Mouse (Mus musculus) MEL (cell line): ENCODE data around the gene Crhr2. TPM values are rescaled to one million over a fixed set of nuclear protein-coding genes. Genes with fewer than 3 reads are reported as not detected.

Experiments used
- DNase-seq: peaks from one replicate; pipeline ENCODE4 v3.0.0; 2011; ENCODE audit warnings: low read depth, low spot score
- H3K27ac ChIP-seq: 2 replicates; pipeline ENCODE4 v1.5.1; 2012; ENCODE audit warnings: low read depth, mild to moderate bottlenecking, control low read depth, low read length, moderate library complexity; ENCODE audit not compliant: control insufficient read depth
- H3K27me3 ChIP-seq, 2 experiments: fragments of 150-350 bp in 1 of 2; sonication (generic) in 1 of 2; 2 replicates each; pipeline ENCODE4 v1.6.1; 2012; ENCODE audit warnings: low read length in 2 of 2, mild to moderate bottlenecking in 2 of 2, improper control_type of control experiment in 1 of 2, moderate library complexity in 1 of 2; ENCODE audit not compliant: insufficient read depth in 2 of 2, control insufficient read depth in 1 of 2
- H3K36me3 ChIP-seq, 2 experiments: 2 replicates each; pipeline ENCODE4 v1.6.1; 2012 to 2014; ENCODE audit warnings: low read length in 2 of 2, improper control_type of control experiment in 1 of 2, inconsistent platforms in 1 of 2, mild to moderate bottlenecking in 1 of 2; ENCODE audit not compliant: insufficient read depth in 2 of 2, control insufficient read depth in 1 of 2
- H3K4me1 ChIP-seq, 2 experiments: fragments of 150-350 bp in 1 of 2; sonication (generic) in 1 of 2; 2 replicates each; pipeline ENCODE4 v1.6.1; 2012; ENCODE audit warnings: low read length in 2 of 2, improper control_type of control experiment in 1 of 2, mild to moderate bottlenecking in 1 of 2; ENCODE audit not compliant: insufficient read depth in 2 of 2, control insufficient read depth in 1 of 2
- H3K4me3 ChIP-seq, 2 experiments: fragments of 150-350 bp in 1 of 2; sonication (generic) in 1 of 2; 2 replicates each; pipeline ENCODE4 v1.5.1; 2012; ENCODE audit warnings: low read depth in 2 of 2, low read length in 2 of 2, mild to moderate bottlenecking in 2 of 2, moderate library complexity in 2 of 2, control low read depth in 1 of 2, improper control_type of control experiment in 1 of 2; ENCODE audit not compliant: control insufficient read depth in 1 of 2, insufficient read depth in 1 of 2
- H3K79me2 ChIP-seq: 2 replicates; pipeline ENCODE4 v1.6.1; 2012; ENCODE audit warnings: mild to moderate bottlenecking, low read length, moderate library complexity; ENCODE audit not compliant: control insufficient read depth, poor library complexity, insufficient read depth
- H3K9ac ChIP-seq: 2 replicates; pipeline ENCODE4 v1.6.1; 2012; ENCODE audit warnings: low read depth, mild to moderate bottlenecking, control low read depth, low read length, moderate library complexity; ENCODE audit not compliant: control insufficient read depth, poor library complexity, severe bottlenecking
- H3K9me3 ChIP-seq: fragments of 150-350 bp; sonication (generic); replicated peaks from 2 replicates; pipeline ENCODE4 v1.6.1; 2012; ENCODE audit warnings: mild to moderate bottlenecking, low read length, improper control_type of control experiment, moderate library complexity; ENCODE audit not compliant: insufficient read depth
- CHD1 ChIP-seq: IDR thresholded peaks from 2 replicates; pipeline ENCODE4 v1.6.1; 2012; ENCODE audit warnings: low read depth, mild to moderate bottlenecking, inconsistent platforms, low read length, improper control_type of control experiment
- CHD2 ChIP-seq: IDR thresholded peaks from 2 replicates; pipeline ENCODE4 v1.6.1; 2011; ENCODE audit warnings: low read length, improper control_type of control experiment
- CTCF ChIP-seq, 3 experiments: IDR thresholded peaks in 2 of 3; conservative IDR thresholded peaks in 1 of 3; 2 replicates each; pipeline ENCODE4 v1.5.1; 2011 to 2012; ENCODE audit warnings: low read length in 3 of 3, low read depth in 2 of 3, mild to moderate bottlenecking in 2 of 3, improper control_type of control experiment in 1 of 3, inconsistent platforms in 1 of 3, mixed read lengths in 1 of 3, moderate library complexity in 1 of 3; ENCODE audit not compliant: control insufficient read depth in 1 of 3, insufficient read depth in 1 of 3, poor library complexity in 1 of 3, severe bottlenecking in 1 of 3
- E2F4 ChIP-seq: IDR thresholded peaks from 2 replicates; pipeline ENCODE4 v1.6.1; 2011; ENCODE audit warnings: low read depth, low read length, improper control_type of control experiment, borderline replicate concordance
- EP300 ChIP-seq, 2 experiments: IDR thresholded peaks; 2 replicates each; pipeline ENCODE4 v1.6.1; 2011; ENCODE audit warnings: improper control_type of control experiment in 2 of 2, low read length in 2 of 2, low read depth in 1 of 2, mild to moderate bottlenecking in 1 of 2
- ETS1 ChIP-seq: IDR thresholded peaks from 2 replicates; pipeline ENCODE4 v1.6.1; 2012; ENCODE audit warnings: low read depth, mild to moderate bottlenecking, inconsistent platforms, low read length, improper control_type of control experiment, moderate library complexity
- GABPA ChIP-seq: IDR thresholded peaks from 2 replicates; pipeline ENCODE4 v1.6.1; 2012; ENCODE audit warnings: low read depth, mild to moderate bottlenecking, inconsistent platforms, low read length, improper control_type of control experiment, moderate library complexity
- HCFC1 ChIP-seq: IDR thresholded peaks from 2 replicates; pipeline ENCODE4 v1.6.1; 2012; ENCODE audit warnings: low read depth, mild to moderate bottlenecking, inconsistent platforms, low read length, improper control_type of control experiment, moderate library complexity
- JUND ChIP-seq: IDR thresholded peaks from 2 replicates; pipeline ENCODE4 v1.6.1; 2011; ENCODE audit warnings: low read depth, mild to moderate bottlenecking, improper control_type of control experiment, low read length
- KAT2A ChIP-seq: conservative IDR thresholded peaks from 2 replicates; pipeline ENCODE4 v1.6.1; 2012; ENCODE audit warnings: low read depth, low read length, improper control_type of control experiment, inconsistent platforms
- MAFK ChIP-seq: IDR thresholded peaks from 2 replicates; pipeline ENCODE4 v1.6.1; 2011; ENCODE audit warnings: low read depth, mild to moderate bottlenecking, low read length, improper control_type of control experiment, borderline replicate concordance
- MEF2A ChIP-seq: IDR thresholded peaks from 2 replicates; pipeline ENCODE4 v1.6.1; 2014; ENCODE audit warnings: low read depth, mild to moderate bottlenecking, inconsistent platforms, low read length, improper control_type of control experiment; ENCODE audit not compliant: poor library complexity, insufficient replicate concordance, severe bottlenecking; ENCODE audit errors: extremely low read depth
- MXI1 ChIP-seq: IDR thresholded peaks from 2 replicates; pipeline ENCODE4 v1.6.1; 2011; ENCODE audit warnings: mild to moderate bottlenecking, low read depth, low read length, improper control_type of control experiment
- MYC ChIP-seq: IDR thresholded peaks from 2 replicates; pipeline ENCODE4 v1.6.1; 2011; ENCODE audit warnings: low read depth, mild to moderate bottlenecking, low read length, improper control_type of control experiment, moderate library complexity
- NRF1 ChIP-seq: IDR thresholded peaks from 2 replicates; pipeline ENCODE4 v1.6.1; 2014; ENCODE audit warnings: low read depth, mild to moderate bottlenecking, inconsistent platforms, low read length, improper control_type of control experiment, moderate library complexity; ENCODE audit not compliant: poor library complexity, insufficient read depth, severe bottlenecking
- POLR2A ChIP-seq, 2 experiments: IDR thresholded peaks; 2 replicates each; pipeline ENCODE4 v1.6.1; 2011 to 2012; ENCODE audit warnings: low read length in 2 of 2, mild to moderate bottlenecking in 2 of 2, control low read depth in 1 of 2, improper control_type of control experiment in 1 of 2, low read depth in 1 of 2, moderate library complexity in 1 of 2; ENCODE audit not compliant: control insufficient read depth in 1 of 2, insufficient read depth in 1 of 2, poor library complexity in 1 of 2
- POLR2AphosphoS2 ChIP-seq: IDR thresholded peaks from 2 replicates; pipeline ENCODE4 v1.6.1; 2011; ENCODE audit warnings: low read length, improper control_type of control experiment
- POLR2AphosphoS5 ChIP-seq: IDR thresholded peaks from 2 replicates; pipeline ENCODE4 v1.6.1; 2012; ENCODE audit warnings: low read depth, borderline replicate concordance, mild to moderate bottlenecking, inconsistent platforms, low read length, moderate library complexity, mixed read lengths
- RAD21 ChIP-seq: IDR thresholded peaks from 2 replicates; pipeline ENCODE4 v1.6.1; 2011; ENCODE audit warnings: mild to moderate bottlenecking, low read depth, low read length, improper control_type of control experiment
- SIN3A ChIP-seq: IDR thresholded peaks from 2 replicates; pipeline ENCODE4 v1.6.1; 2012; ENCODE audit warnings: low read length, improper control_type of control experiment, inconsistent platforms
- TAL1 ChIP-seq: IDR thresholded peaks from 2 replicates; pipeline ENCODE4 v1.6.1; 2012; ENCODE audit warnings: mild to moderate bottlenecking, inconsistent platforms, low read length, moderate library complexity, mixed read lengths
- TBP ChIP-seq: IDR thresholded peaks from 2 replicates; pipeline ENCODE4 v1.8.0; 2011; ENCODE audit warnings: low read depth, low read length, improper control_type of control experiment
- TCF12 ChIP-seq: IDR thresholded peaks from 2 replicates; pipeline ENCODE4 v1.6.1; 2014; ENCODE audit warnings: low read depth, mild to moderate bottlenecking, inconsistent platforms, low read length, improper control_type of control experiment, moderate library complexity
- USF2 ChIP-seq, 2 experiments: IDR thresholded peaks; 2 replicates each; pipeline ENCODE4 v1.6.1; 2011 to 2012; ENCODE audit warnings: improper control_type of control experiment in 2 of 2, low read length in 2 of 2, borderline replicate concordance in 1 of 2, inconsistent platforms in 1 of 2, low read depth in 1 of 2, mild to moderate bottlenecking in 1 of 2; ENCODE audit not compliant: insufficient read depth in 1 of 2
- ZC3H11A ChIP-seq: IDR thresholded peaks from 2 replicates; pipeline ENCODE4 v1.6.1; 2012; ENCODE audit warnings: low read depth, mild to moderate bottlenecking, inconsistent platforms, low read length, improper control_type of control experiment
- polyA plus RNA-seq, 2 experiments: library from polyadenylated mRNA; stranded (reverse) in 1 of 2; unstranded in 1 of 2; fragments of >175 nt in 1 of 2; fragments of >200 nt in 1 of 2; gene quantifications; 2 replicates each; pipeline versions ENCODE4 v1.2.1 to v1.2.4; 2012; ENCODE audit warnings: low replicate concordance in 2 of 2, low read depth in 1 of 2; ENCODE audit not compliant: insufficient read length in 2 of 2, insufficient read depth in 1 of 2, missing spikeins in 1 of 2
- total RNA-seq: library from RNA; depleted of rRNA; stranded (reverse); fragments of 300-350 nt; gene quantifications from 2 replicates; pipeline ENCODE4 v1.2.3, GENCODE M21; 2012

The Crhr2 gene
- total and polyA plus RNA-seq, 3 experiments, result not detected

- no peak for DNase-seq
- TF ChIP-seq SIN3A (no peak), POLR2A (IDR thresholded peaks at IDR 0.05; ENCODE audit: control insufficient read depth in 1 of 2, insufficient read depth in 1 of 2, low read depth in 1 of 2, low read length in 2 of 2, poor library complexity in 1 of 2) (no peak), JUND (no peak), E2F4 (no peak), USF2 (IDR thresholded peaks at IDR 0.05; ENCODE audit: borderline replicate concordance in 1 of 2, insufficient read depth in 1 of 2, low read depth in 1 of 2, low read length in 2 of 2) (no peak), ZC3H11A (no peak), GABPA (no peak), TBP (no peak), CTCF (IDR thresholded peaks at IDR 0.05 in 2 of 3, conservative IDR thresholded peaks at IDR 0.05 in 1 of 3; ENCODE audit: control insufficient read depth in 1 of 3, insufficient read depth in 1 of 3, low read depth in 2 of 3, low read length in 3 of 3, poor library complexity in 1 of 3, severe bottlenecking in 1 of 3) (no peak), KAT2A (no peak), CHD1 (no peak), POLR2AphosphoS5 (no peak), EP300 (IDR thresholded peaks at IDR 0.05; ENCODE audit: low read depth in 1 of 2, low read length in 2 of 2) (no peak), ETS1 (no peak), NRF1 (no peak), TCF12 (no peak), POLR2AphosphoS2 (no peak), MEF2A (no peak), CHD2 (no peak)
These were observed 41.1 kb upstream of the Crhr2 start for GRCm38 (mm10) chr6:55173941-55174349.

GRCm38 (mm10) chr6:55173171-55173570 is 40.4 kb upstream of the Crhr2 start:
- Histone ChIP-seq H3K27ac (no peak overlapping the region), H3K79me2 (no peaks in the 10 kb centered on the region), H3K4me1 (peaks cover 3 to 6% of the 10 kb centered on the region in 2 experiments), H3K9ac (no peak overlapping the region), H3K9me3 (no peaks in the 10 kb centered on the region), H3K27me3 (no peaks in the 10 kb centered on the region)
- DNase-seq, result no peak
- no peak for TF ChIP-seq MEF2A
- TF ChIP-seq MYC, result no peak
- TF ChIP-seq EP300 (IDR thresholded peaks at IDR 0.05; ENCODE audit: low read depth in 1 of 2, low read length in 2 of 2), result no peak
- TF ChIP-seq TAL1, result no peak
- TF ChIP-seq MXI1, result no peak
- TF ChIP-seq POLR2AphosphoS5, result no peak
- no peak for TF ChIP-seq CHD2
- TF ChIP-seq HCFC1, result no peak
- TF ChIP-seq RAD21, result no peak
- no peak for TF ChIP-seq GABPA
- no peak for TF ChIP-seq POLR2AphosphoS2
- TF ChIP-seq MAFK, result no peak
- no peak for TF ChIP-seq CHD1
- TF ChIP-seq, all 39 proteins: peak for 0
- no peak overlapping the region for H3K4me3 ChIP-seq
- peaks cover 0 to 2% of the 10 kb centered on the region in 2 experiments; a peak in 1 of 4 replicates for H3K36me3 ChIP-seq

More at GRCm38 (mm10) chr6:55173941-55174349, 41.1 kb upstream of the Crhr2 start:
- Histone ChIP-seq H3K79me2 (no peaks in the 10 kb centered on the region), H3K4me1 (peaks cover 3 to 6% of the 10 kb centered on the region in 2 experiments), H3K9ac (no peak overlapping the region), H3K27ac (no peak overlapping the region), H3K9me3 (no peaks in the 10 kb centered on the region), H3K4me3 (no peak overlapping the region), H3K27me3 (no peaks in the 10 kb centered on the region), H3K36me3 (peaks cover 0 to 2% of the 10 kb centered on the region in 2 experiments; a peak in 1 of 4 replicates)
